9 mouse cellular contexts compared by ENCODE assay signal in the genomic region with DNA sequence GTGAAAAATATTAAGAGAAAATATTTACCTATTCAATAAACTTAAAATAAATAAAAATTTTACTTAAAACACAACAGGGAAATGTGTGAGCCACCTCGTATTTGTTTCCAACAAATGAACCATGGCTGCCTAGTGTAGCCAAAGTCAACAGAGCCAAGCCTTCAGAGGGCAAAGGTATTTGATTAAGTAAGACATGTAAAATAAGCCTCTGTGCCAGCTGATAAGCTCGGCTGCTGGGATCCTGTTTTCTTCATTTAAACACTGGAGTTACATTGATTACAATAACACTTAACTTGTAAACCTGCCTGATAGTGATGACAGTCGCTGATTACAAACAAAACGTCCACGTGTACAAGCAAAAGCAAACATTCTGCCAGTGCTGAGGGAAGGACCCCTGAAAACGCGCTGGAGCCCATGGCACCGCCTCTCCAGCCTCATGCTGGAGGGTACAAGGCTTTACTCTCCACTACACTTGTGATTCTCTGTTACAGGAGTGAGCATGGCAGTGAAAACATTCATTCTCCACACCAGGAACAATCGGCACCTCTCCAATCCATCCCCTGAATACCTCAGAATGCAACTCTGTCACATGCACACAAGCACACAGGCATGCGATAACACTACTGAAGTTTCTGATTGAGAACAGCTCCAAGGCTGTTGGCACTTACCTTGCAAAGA.
DNase-seq lines count a peak whose midpoint lies in the region; ATAC-seq and TF ChIP-seq lines count a peak whose summit lies in the region.
"Had no signal": no experiment of that assay in that cellular context is flagged by ENCODE, and none has a peak within 500 bp of the region (broad histone marks: within the 10 kb centered on the region; RNA-seq: fewer than 3 reads in every experiment).

No protein-coding gene starts in this region.

- no peaks in the 10 kb centered on the region for H3K9me3 ChIP-seq in intestine, postnatal 0 days (ENCODE audit: control insufficient read depth)
- no peaks in the 10 kb centered on the region for H3K9me3 ChIP-seq in liver, embryonic 16.5 days (replicated peaks; ENCODE audit: control insufficient read depth, low read length)

- H3K4me3 ChIP-seq in intestine, postnatal 0 days (ENCODE audit: low read depth, low read length): peak overlapping the region; percentile 37
- peak overlapping the region; percentile 42 for H3K4me3 ChIP-seq in liver, embryonic 16.5 days (ENCODE audit: low read depth, low read length)

- no peaks in the 10 kb centered on the region for H3K4me1 ChIP-seq in intestine, postnatal 0 days (replicated peaks; ENCODE audit: control insufficient read depth, insufficient read depth, low read length)
- no peaks in the 10 kb centered on the region for H3K4me1 ChIP-seq in liver, embryonic 16.5 days (ENCODE audit: control insufficient read depth, low read depth, low read length)

- DNase-seq in urinary bladder, adult 18-20 months (ENCODE audit: low spot score in 2 of 2): peak; percentile 7 to 42
- no peak for DNase-seq in urinary bladder, postnatal 4 days (ENCODE audit: low spot score in 2 of 2)
- peak; percentile 7 to 21 for DNase-seq in urinary bladder, postnatal 36 days (ENCODE audit: low spot score in 2 of 2)
- DNase-seq in cerebellum, adult 8-10 months: no peak
- no peak for DNase-seq in MN1 (ENCODE audit: low spot score)
- no peak for DNase-seq in Muller cell, postnatal 12 days (ENCODE audit: inconsistent ontology term)
- DNase-seq: cerebellum, adult 9-10 months had no signal

- peak overlapping the region; percentile 70 for H3K4me2 ChIP-seq in intestine, postnatal 0 days (replicated peaks; ENCODE audit: low read depth)
- peak overlapping the region; percentile 28 for H3K4me2 ChIP-seq in liver, embryonic 16.5 days (ENCODE audit: low read depth, low read length)

- peak overlapping the region; percentile 28 for H3K9ac ChIP-seq in intestine, postnatal 0 days (ENCODE audit: low read depth, low read length)
- no peak overlapping the region for H3K9ac ChIP-seq in liver, embryonic 16.5 days (ENCODE audit: low read depth, low read length)

- TF ChIP-seq CTCF in intestine, postnatal 0 days (IDR thresholded peaks at IDR 0.05; ENCODE audit: low read depth): no peak

- H3K27ac ChIP-seq in intestine, postnatal 0 days (ENCODE audit: low read depth, low read length): peak overlapping the region; percentile 80
- H3K27ac ChIP-seq in liver, embryonic 16.5 days (ENCODE audit: low read length): peak overlapping the region; percentile 57

- no peaks in the 10 kb centered on the region for H3K27me3 ChIP-seq in intestine, postnatal 0 days (replicated peaks; ENCODE audit: control insufficient read depth, insufficient read depth, low read length)
- no peaks in the 10 kb centered on the region for H3K27me3 ChIP-seq in liver, embryonic 16.5 days (ENCODE audit: control insufficient read depth, insufficient read depth, low read depth, low read length)

- ATAC-seq in intestine, postnatal 0 days: peak; percentile 91
- ATAC-seq in liver, embryonic 16.5 days (ENCODE audit: low read depth): peak; percentile 77

- H3K36me3 ChIP-seq in intestine, postnatal 0 days (ENCODE audit: control insufficient read depth, insufficient read depth): no peaks in the 10 kb centered on the region
- H3K36me3 ChIP-seq in liver, embryonic 16.5 days (ENCODE audit: control insufficient read depth, insufficient read depth): no peaks in the 10 kb centered on the region

- 16% methylated on average over 10 of the region's 10 CpGs for WGBS in intestine, postnatal 0 days
- 43% methylated on average over 10 of the region's 10 CpGs for WGBS in liver, embryonic 16.5 days (ENCODE audit: insufficient replicate concordance)

Comparison
In these comparisons a context has a peak if more than half of its experiments do, and no peak if none do; other contexts are left out.
1. DNase-seq: peak in urinary bladder, adult 18-20 months (2 of 2) and urinary bladder, postnatal 36 days (2 of 2); none in urinary bladder, postnatal 4 days (0 of 2), cerebellum, adult 8-10 months (single experiment), MN1 (single experiment) and Muller cell, postnatal 12 days (single experiment).